Mouse (Mus musculus) CH12.LX (cell line): Measurements from ENCODE around the gene Ccnt1. TPM values are rescaled to one million over a fixed set of nuclear protein-coding genes. Genes with fewer than 3 reads are reported as not detected.

Experiments used
- DNase-seq: peaks from one replicate; pipeline ENCODE4 v3.0.0-alpha.2; 2013; ENCODE audit errors: extremely low read depth
- H3K27ac ChIP-seq: 2 replicates; pipeline ENCODE4 v1.5.1; 2012; ENCODE audit warnings: low read depth, mild to moderate bottlenecking, control low read depth, moderate library complexity; ENCODE audit not compliant: insufficient read depth
- H3K27me3 ChIP-seq: replicated peaks from 2 replicates; pipeline ENCODE3; 2012; ENCODE audit warnings: inconsistent platforms
- H3K36me3 ChIP-seq, 2 experiments: replicated peaks in 1 of 2; 2 replicates each; pipeline versions ENCODE3 to v1.6.1; 2012; ENCODE audit warnings: inconsistent platforms in 1 of 2, low read length in 1 of 2, mild to moderate bottlenecking in 1 of 2, mixed read lengths in 1 of 2, moderate library complexity in 1 of 2; ENCODE audit not compliant: control insufficient read depth in 1 of 2, insufficient read depth in 1 of 2
- H3K4me1 ChIP-seq, 2 experiments: 2 replicates each; pipeline ENCODE4 v1.6.1; 2012; ENCODE audit warnings: inconsistent platforms in 1 of 2, moderate library complexity in 1 of 2; ENCODE audit not compliant: insufficient read depth in 2 of 2, control insufficient read depth in 1 of 2
- H3K4me2 ChIP-seq: 2 replicates; pipeline ENCODE4 v1.6.1; 2012; ENCODE audit warnings: low read depth, mild to moderate bottlenecking, control low read depth; ENCODE audit not compliant: poor library complexity, insufficient read depth, severe bottlenecking
- H3K4me3 ChIP-seq, 3 experiments: fragments of 150-350 bp in 1 of 3; sonication (generic) in 1 of 3; replicated peaks in 1 of 3; 2 replicates each; pipeline versions ENCODE3 to v1.5.1; 2011 to 2012; ENCODE audit warnings: low read depth in 2 of 3, low read length in 2 of 3, mild to moderate bottlenecking in 2 of 3, moderate library complexity in 2 of 3, control low read depth in 1 of 3, improper control_type of control experiment in 1 of 3, inconsistent platforms in 1 of 3, mixed read lengths in 1 of 3; ENCODE audit not compliant: poor library complexity in 1 of 3
- H3K79me2 ChIP-seq: replicated peaks from 2 replicates; pipeline ENCODE4 v1.6.1; 2012; ENCODE audit warnings: mild to moderate bottlenecking, moderate library complexity; ENCODE audit not compliant: control insufficient read depth, poor library complexity, insufficient read depth, severe bottlenecking; ENCODE audit errors: extremely low read depth
- H3K9ac ChIP-seq: 2 replicates; pipeline ENCODE4 v1.6.1; 2012; ENCODE audit warnings: low read depth, mild to moderate bottlenecking, control low read depth, moderate library complexity; ENCODE audit not compliant: insufficient read depth
- H3K9me3 ChIP-seq: replicated peaks from 2 replicates; pipeline ENCODE3; 2012; ENCODE audit warnings: low read length, inconsistent platforms, mixed read lengths
- CHD2 ChIP-seq: IDR thresholded peaks from 2 replicates; pipeline ENCODE4 v1.6.1; 2011; ENCODE audit warnings: low read length, improper control_type of control experiment
- CTCF ChIP-seq, 2 experiments: IDR thresholded peaks in 1 of 2; conservative IDR thresholded peaks in 1 of 2; 2 replicates each; pipeline ENCODE4 v1.5.1; 2011 to 2012; ENCODE audit warnings: low read depth in 2 of 2, low read length in 2 of 2, improper control_type of control experiment in 1 of 2, inconsistent platforms in 1 of 2, mild to moderate bottlenecking in 1 of 2, moderate library complexity in 1 of 2
- HCFC1 ChIP-seq: IDR thresholded peaks from 2 replicates; pipeline ENCODE4 v1.6.1; 2012; ENCODE audit warnings: low read depth, mild to moderate bottlenecking, inconsistent platforms, low read length, improper control_type of control experiment
- POLR2AphosphoS2 ChIP-seq: IDR thresholded peaks from 2 replicates; pipeline ENCODE4 v1.6.1; 2011; ENCODE audit warnings: low read depth, low read length, improper control_type of control experiment
- RAD21 ChIP-seq: IDR thresholded peaks from 2 replicates; pipeline ENCODE4 v1.6.1; 2011; ENCODE audit warnings: low read depth, mild to moderate bottlenecking, low read length, improper control_type of control experiment, moderate library complexity
- RCOR1 ChIP-seq: conservative IDR thresholded peaks from 2 replicates; pipeline ENCODE4 v1.6.1; 2012; ENCODE audit warnings: low read depth, mild to moderate bottlenecking, inconsistent platforms, low read length, improper control_type of control experiment
- SMC3 ChIP-seq: IDR thresholded peaks from 2 replicates; pipeline ENCODE4 v1.6.1; 2011; ENCODE audit warnings: low read depth, low read length, improper control_type of control experiment
- UBTF ChIP-seq: IDR thresholded peaks from 2 replicates; pipeline ENCODE4 v1.6.1; 2012; ENCODE audit warnings: low read depth, mild to moderate bottlenecking, inconsistent platforms, low read length, improper control_type of control experiment, moderate library complexity
- ZC3H11A ChIP-seq: IDR thresholded peaks from 2 replicates; pipeline ENCODE4 v1.6.1; 2012; ENCODE audit warnings: low read depth, mild to moderate bottlenecking, inconsistent platforms, low read length, improper control_type of control experiment
- dilution Hi-C: fragments of 300-500 bp; cut with MboI; formaldehyde crosslinking; loops from 2 replicates; pipeline ENCODE4 v1.14.3; 2020; ENCODE audit warnings: low sequenced_read_pairs; ENCODE audit not compliant: extremely low pct_unique_long_range_greater_than_20kb, extremely low pct_ligation_motif_present
- in situ Hi-C: fragments of 300-500 bp; cut with MboI; formaldehyde crosslinking; loops from 3 replicates; pipeline ENCODE4 v1.14.3; 2019; ENCODE audit warnings: low sequenced_read_pairs, low pct_ligation_motif_present, low pct_unique_long_range_greater_than_20kb, mixed read lengths
- polyA plus RNA-seq: library from polyadenylated mRNA; unstranded; fragments of >175 nt; gene quantifications from 2 replicates; pipeline ENCODE4 v1.2.1, GENCODE M21; 2012; ENCODE audit warnings: low read depth; ENCODE audit not compliant: insufficient read length
- total RNA-seq, 2 experiments: library from RNA; depleted of rRNA; stranded (reverse); fragments of 300-350 nt in 1 of 2; fragments of >200 nt in 1 of 2; gene quantifications; 2 replicates each; pipeline ENCODE4 v1.2.3; 2012 to 2014

Ccnt1 gene
- 36.8 and 42.1 TPM in 2 replicates for total RNA-seq (2012; rRNA removed)
- 38.1 and 41.3 TPM in 2 replicates for total RNA-seq (2014; rRNA removed)
- polyA plus RNA-seq = 62.1 and 73.3 TPM in 2 replicates

- no peaks in the 10 kb centered on the region for H3K9me3 ChIP-seq
- peaks cover 5% of the 10 kb centered on the region for H3K27me3 ChIP-seq
- no peak within 1 kb of the TSS for H3K4me3 ChIP-seq
- no peak within 1 kb of the TSS for H3K4me2 ChIP-seq
- H3K36me3 ChIP-seq = peaks cover 0 to 7% of the 10 kb centered on the region in 2 experiments
- in situ Hi-C loops = no loop called here
- TF ChIP-seq RCOR1 = no peak
- TF ChIP-seq POLR2AphosphoS2 = no peak
- TF ChIP-seq, all 38 proteins: peak for 0
- DNase-seq = no peak
- no peak within 1 kb of the TSS for H3K27ac ChIP-seq
- dilution Hi-C loops = no loop called here
- H3K79me2 ChIP-seq = peaks cover 25% of the 10 kb centered on the region
- H3K9ac ChIP-seq = no peak within 1 kb of the TSS
- peaks cover 0 to 16% of the 10 kb centered on the region in 2 experiments; a peak in 2 of 4 replicates for H3K4me1 ChIP-seq
Observed at GRCm38 (mm10) chr15:98570873-98571538, at the start of gene Ccnt1, which contains the start of gene 4930415O20Rik. TSS of gene Ccnt1 (minus strand) at chr15:98570923. TSS of gene 4930415O20Rik (plus strand) at chr15:98571004.

DNA sequence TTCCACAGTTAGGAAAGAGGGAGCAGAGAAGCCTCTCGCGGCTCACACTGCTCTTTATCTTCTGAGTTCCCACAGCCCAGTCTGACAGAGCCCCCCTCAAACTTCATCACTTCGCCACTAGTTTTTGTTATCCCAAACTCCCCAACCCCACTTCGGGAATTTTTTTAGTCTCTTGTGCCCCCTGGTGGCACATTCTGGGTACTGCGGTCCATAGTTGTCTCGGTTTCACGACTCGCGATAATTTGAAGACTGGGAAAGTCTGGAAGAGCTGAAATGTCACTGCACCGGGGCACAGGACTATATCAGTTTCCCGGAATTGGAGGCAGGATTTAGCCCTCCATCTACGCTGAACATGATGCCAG, 46.4 kb upstream of the Ccnt1 start:
- TF ChIP-seq HCFC1 = no peak
- peak; percentile 97 for TF ChIP-seq SMC3
- TF ChIP-seq RAD21 = peak; percentile 89
- TF ChIP-seq CHD2 = peak; percentile 81
- TF ChIP-seq UBTF = no peak
- peak; percentile 19; the same call in 1 of the 2 replicates for TF ChIP-seq ZC3H11A
- TF ChIP-seq CTCF (conservative IDR thresholded peaks at IDR 0.05 in 1 of 2, IDR thresholded peaks at IDR 0.05 in 1 of 2; ENCODE audit: low read depth in 2 of 2, low read length in 2 of 2) = peak; percentile 93 to 94
- TF ChIP-seq RCOR1 = no peak
- Histone ChIP-seq H3K27ac (no peak overlapping the region), H3K4me3 (no peak overlapping the region), H3K4me1 (peaks cover under 1 to 8% of the 10 kb centered on the region in 2 experiments; a peak in 3 of 4 replicates), H3K9me3 (peaks cover 13% of the 10 kb centered on the region), H3K9ac (peak overlapping the region; percentile 0; the same call in 1 of the 2 replicates), H3K79me2 (no peaks in the 10 kb centered on the region), H3K4me2 (peak overlapping the region; percentile 43), H3K27me3 (peaks cover 69% of the 10 kb centered on the region), H3K36me3 (no peaks in the 10 kb centered on the region)
- dilution Hi-C loops = no loop called here
- DNase-seq = peak; percentile 63
- in situ Hi-C loops = loop anchor here (5.0 kb wide), 2 partner anchors 35 to 105 kb away; no protein-coding TSS in a partner anchor
